Mouse (Mus musculus): Measurements from ENCODE around the gene Sbk2. TPM values are rescaled to one million over a fixed set of nuclear protein-coding genes. Genes with fewer than 3 reads are reported as not detected.
"Not testable (repeated sequence)": the region's sequence is repeated elsewhere in the genome, so short reads cannot be mapped to it uniquely, and the experiment has no call there.

Gene Sbk2
- total RNA-seq (2021) = under 1 TPM; 0.17 to 0.38 TPM
- long read RNA-seq = 0 reads

GRCm38 (mm10) chr7:4964272-4964671 is at the start of gene Sbk2:
Gene Sbk2, minus strand, starts transcription at chr7:4964406.
- DNase-seq (ENCODE audit: low spot score in 2 of 2) = peak; percentile 35 to 81

- no peak for DNase-seq (ENCODE audit: low spot score in 2 of 2)
Measured at GRCm38 (mm10) chr7:5012681-5013513, 48.7 kb upstream of the Sbk2 start.

- DNase-seq (ENCODE audit: low spot score in 2 of 2) = no peak
Measured at GRCm38 (mm10) chr7:5008229-5008628, 44.0 kb upstream of the Sbk2 start.

GRCm38 (mm10) chr7:5002876-5003275 is 38.7 kb upstream of the Sbk2 start:
- DNase-seq (ENCODE audit: low spot score in 2 of 2) = not testable (repeated sequence)

GRCm38 (mm10) chr7:4999876-5000275 is 35.7 kb upstream of the Sbk2 start:
- no peak for DNase-seq (ENCODE audit: low spot score in 2 of 2)

GRCm38 (mm10) chr7:4996934-4997333 is 32.7 kb upstream of the Sbk2 start:
- DNase-seq (ENCODE audit: low spot score in 2 of 2) = no peak

- DNase-seq (ENCODE audit: low spot score in 2 of 2) = peak; percentile 85 to 96
Measured at GRCm38 (mm10) chr7:4996003-4996895, 32.0 kb upstream of the Sbk2 start, which contains the start of gene Zfp579. Gene Zfp579, minus strand, starts transcription at chr7:4996158.

GRCm38 (mm10) chr7:4995268-4996002 is 31.2 kb upstream of the Sbk2 start:
- no peak for DNase-seq (ENCODE audit: low spot score in 2 of 2)

GRCm38 (mm10) chr7:4993999-4994788 is 30.0 kb upstream of the Sbk2 start:
- no peak for DNase-seq (ENCODE audit: low spot score in 2 of 2)

- no peak for DNase-seq (ENCODE audit: low spot score in 2 of 2)
Measured at GRCm38 (mm10) chr7:4993347-4993998, 29.3 kb upstream of the Sbk2 start.

GRCm38 (mm10) chr7:4988250-4988649 is 24.0 kb upstream of the Sbk2 start:
- no peak for DNase-seq (ENCODE audit: low spot score in 2 of 2)

- DNase-seq (ENCODE audit: low spot score in 2 of 2) = no peak
Measured at GRCm38 (mm10) chr7:4976832-4977231, 12.6 kb upstream of the Sbk2 start.

GRCm38 (mm10) chr7:4975455-4975854 is 11.2 kb upstream of the Sbk2 start:
- DNase-seq (ENCODE audit: low spot score in 2 of 2) = no peak

GRCm38 (mm10) chr7:4972321-4973047 is 8.3 kb upstream of the Sbk2 start:
- no peak for DNase-seq (ENCODE audit: low spot score in 2 of 2)

GRCm38 (mm10) chr7:4971710-4972109 is 7.5 kb upstream of the Sbk2 start:
- no peak for DNase-seq (ENCODE audit: low spot score in 2 of 2)

GRCm38 (mm10) chr7:4971068-4971467 is 6.9 kb upstream of the Sbk2 start, which contains the start of gene Sbk3:
Gene Sbk3, minus strand, starts transcription at chr7:4971168.
- no peak for DNase-seq (ENCODE audit: low spot score in 2 of 2)

GRCm38 (mm10) chr7:4964988-4965387 is 782 bp upstream of the Sbk2 start:
- no peak for DNase-seq (ENCODE audit: low spot score in 2 of 2)

GRCm38 (mm10) chr7:4963527-4963926 is 679 bp downstream of the Sbk2 start:
- DNase-seq (ENCODE audit: low spot score in 2 of 2) = no peak

GRCm38 (mm10) chr7:4957361-4957760 is 6.8 kb downstream of the Sbk2 start:
- DNase-seq (ENCODE audit: low spot score in 2 of 2) = no peak

Data from layer of hippocampus, adult 18-20 months (tissue).